Mouse (Mus musculus) large intestine, adult 2 months (tissue): ENCODE measurements around the gene Rpl34. TPM values are rescaled to one million over a fixed set of nuclear protein-coding genes. Genes with fewer than 3 reads are reported as not detected.

ENCODE experiments used
- DNase-seq: peaks from one replicate; pipeline ENCODE4 v3.0.0-alpha.2; 2012; ENCODE audit warnings: low read depth, low spot score
- WGBS: fragments of 180-500 bp; shearing (Covaris S2); methylation state at CpG from one replicate; pipeline ENCODE4 v1.1.7; 2018; 5-methylcytosine and 5-hydroxymethylcytosine counted together
- polyA plus RNA-seq: library from polyadenylated mRNA; depleted of rRNA; stranded (reverse); fragments of >200 nt; gene quantifications from 2 replicates; pipeline ENCODE4 v1.2.3, GENCODE M21; 2012; rRNA removed

Rpl34 gene
- polyA plus RNA-seq, result 2,456 and 2,586 TPM in 2 replicates

DNA sequence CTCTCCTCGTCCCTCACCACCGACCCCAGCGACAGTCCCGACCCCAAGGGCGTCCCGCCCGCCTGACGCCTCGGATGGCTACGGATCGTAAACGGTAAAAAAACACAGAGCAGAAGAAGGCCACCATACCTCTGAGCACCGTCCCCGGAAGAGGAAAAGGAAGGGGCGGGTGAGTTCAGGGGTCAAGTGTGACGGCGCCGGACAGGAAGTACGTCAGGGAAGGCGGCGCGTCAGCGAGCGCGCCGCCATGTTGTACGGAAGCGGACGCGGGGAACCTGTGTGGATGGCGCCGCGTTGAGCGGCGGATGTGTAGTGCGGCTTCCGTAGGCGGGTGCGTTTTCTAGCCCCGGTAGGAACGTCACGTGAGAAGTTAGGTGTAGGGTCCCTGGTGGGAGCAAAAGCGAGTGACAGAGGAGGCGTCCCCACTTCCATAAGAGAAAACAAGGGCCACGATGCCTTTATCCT lies at the start of gene Rpl34:
TSS of gene Rpl34 (minus strand) at position 210 of the 465 bp plus-strand sequence.
- no peak for DNase-seq

DNA sequence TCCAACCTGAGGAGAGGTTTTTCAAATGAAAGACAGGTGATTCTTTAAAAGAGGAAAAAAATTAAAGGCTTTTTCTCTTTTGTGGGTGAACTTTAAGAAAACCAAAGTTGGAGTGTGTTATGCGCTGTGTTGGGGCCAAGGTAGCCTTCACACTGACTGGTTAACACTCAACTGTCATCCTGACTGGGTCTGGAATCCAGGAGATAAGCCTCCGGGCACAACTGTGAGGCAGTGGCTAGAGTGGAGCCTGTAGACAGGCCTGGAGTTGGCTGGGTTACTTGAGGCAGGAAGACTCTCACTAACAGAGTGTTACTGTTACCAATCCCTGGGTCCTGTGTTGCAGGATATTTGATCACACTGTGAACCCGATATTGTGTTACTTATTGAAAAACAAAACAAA lies 38.0 kb upstream of the Rpl34 start:
- no peak for DNase-seq
- 80% methylated on average over 3 of the region's 3 CpGs for WGBS

More for the DNA sequence above, at the start of gene Rpl34:
- under 1% methylated on average over 45 of the region's 45 CpGs for WGBS

DNA sequence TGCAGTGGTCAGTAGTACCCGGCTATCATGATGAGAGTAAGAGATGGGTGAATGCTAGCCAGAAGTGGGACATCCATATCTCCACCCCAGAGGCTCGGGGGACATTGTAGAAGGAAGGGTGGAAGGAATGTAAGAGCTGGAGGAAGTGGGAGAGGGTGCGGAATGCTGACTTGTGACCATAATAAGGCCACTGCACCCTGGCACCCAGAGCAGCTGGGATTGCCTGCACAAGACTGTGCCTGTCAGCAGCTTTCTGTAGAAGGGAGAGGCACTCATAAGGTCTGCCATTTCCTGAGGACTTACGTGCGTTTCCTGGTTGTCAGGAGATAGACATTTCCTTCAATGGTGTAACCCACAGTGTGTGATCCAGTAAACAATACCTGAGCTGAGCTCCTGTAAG lies 33.9 kb upstream of the Rpl34 start:
- DNase-seq, result no peak
- 70% methylated on average over 5 of the region's 5 CpGs for WGBS

DNA sequence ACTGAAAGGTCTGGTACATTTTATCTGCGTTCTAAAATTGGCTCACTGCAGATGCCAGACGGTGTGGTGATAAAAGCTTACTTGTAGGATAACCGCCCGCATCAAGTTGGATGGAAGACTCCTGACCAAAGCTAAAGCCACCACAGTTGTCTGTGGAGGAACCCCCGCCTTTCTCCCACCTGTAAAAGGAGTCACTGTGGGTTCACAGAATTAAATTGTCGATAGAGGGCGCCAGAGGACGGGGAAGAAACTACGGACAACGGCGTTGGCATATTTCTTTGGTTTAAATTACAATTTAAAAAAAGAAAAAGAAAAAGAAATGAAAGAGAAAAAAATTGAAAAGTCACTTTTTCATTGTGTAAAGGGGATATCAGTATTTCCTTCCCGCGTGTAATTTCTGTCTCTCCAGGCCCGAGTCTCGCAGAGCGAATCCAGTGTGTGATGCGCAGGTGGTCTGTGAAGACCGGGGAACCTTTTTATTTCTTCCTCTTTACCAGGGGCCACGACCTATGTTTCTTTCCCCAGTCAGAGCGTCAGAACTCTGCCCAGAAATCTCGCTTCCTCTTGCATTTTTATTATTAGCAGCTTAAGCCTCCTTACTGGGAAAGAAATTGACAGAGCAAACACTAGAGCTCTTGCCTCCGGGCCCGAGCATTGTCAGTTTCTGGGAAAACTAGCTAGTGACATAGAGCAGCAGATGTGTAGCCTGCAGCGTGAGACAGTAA lies 30.7 kb upstream of the Rpl34 start:
- WGBS, result 46% methylated on average over 24 of the region's 24 CpGs
- DNase-seq, result peak; percentile 16

GRCm38 (mm10) chr3:130758157-130758841 lies 28.1 kb upstream of the Rpl34 start:
- WGBS, result 86% methylated on average over 15 of the region's 15 CpGs
- no peak for DNase-seq

GRCm38 (mm10) chr3:130757117-130757852 lies 27.1 kb upstream of the Rpl34 start:
- DNase-seq, result no peak
- 70% methylated on average over 8 of the region's 8 CpGs for WGBS

- DNase-seq, result no peak
Observed at GRCm38 (mm10) chr3:130749206-130749605, 19.0 kb upstream of the Rpl34 start.

GRCm38 (mm10) chr3:130746673-130747619 lies 16.7 kb upstream of the Rpl34 start:
- DNase-seq, result no peak
- WGBS, result 79% methylated on average over 10 of the region's 10 CpGs

More at GRCm38 (mm10) chr3:130749206-130749605, 19.0 kb upstream of the Rpl34 start:
- WGBS, result 82% methylated on average over 3 of the region's 3 CpGs

DNA sequence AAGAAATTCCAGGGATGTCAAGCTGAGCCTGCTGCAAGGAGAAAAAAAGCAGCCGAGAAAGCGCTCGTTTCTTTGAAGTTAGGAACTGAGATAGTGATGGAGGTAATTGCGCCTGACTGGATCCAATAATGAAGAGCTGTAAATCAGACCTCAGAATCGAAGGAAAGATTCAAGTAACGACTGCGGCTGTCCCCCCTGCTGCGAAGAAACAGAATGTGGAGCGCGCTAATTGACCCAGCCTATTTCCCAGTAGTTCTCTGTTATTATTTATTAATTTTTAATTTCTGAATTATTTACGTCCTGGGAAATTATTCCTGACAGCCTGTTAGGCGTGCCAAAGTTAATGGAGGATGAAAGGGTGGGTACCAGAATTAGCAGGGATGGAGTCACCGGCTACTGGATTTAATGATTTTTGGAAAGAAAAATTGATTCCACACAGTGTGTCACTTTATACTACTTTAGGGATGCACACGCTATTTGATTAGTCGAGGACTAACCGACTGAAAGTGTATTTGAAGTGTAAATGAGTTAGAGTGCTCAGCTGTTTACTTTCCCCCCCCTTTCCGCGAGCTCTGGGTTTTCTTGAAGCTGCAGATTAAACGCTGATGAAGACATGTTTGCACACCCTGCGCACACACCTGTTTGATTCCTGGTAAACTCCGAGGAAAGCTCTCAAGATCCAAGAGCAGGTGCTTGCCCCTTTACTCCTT lies 7.6 kb upstream of the Rpl34 start:
- 29% methylated on average over 21 of the region's 21 CpGs for WGBS
- DNase-seq, result no peak

- whole genome bisulfite sequencing, result 40% methylated on average over 4 of the region's 4 CpGs
- no peak for DNase-seq
Observed at GRCm38 (mm10) chr3:130736758-130737157, 6.6 kb upstream of the Rpl34 start.

GRCm38 (mm10) chr3:130729472-130730188 lies 568 bp downstream of the Rpl34 start:
- no peak for DNase-seq
- WGBS, result under 1% methylated on average over 58 of the region's 58 CpGs

DNA sequence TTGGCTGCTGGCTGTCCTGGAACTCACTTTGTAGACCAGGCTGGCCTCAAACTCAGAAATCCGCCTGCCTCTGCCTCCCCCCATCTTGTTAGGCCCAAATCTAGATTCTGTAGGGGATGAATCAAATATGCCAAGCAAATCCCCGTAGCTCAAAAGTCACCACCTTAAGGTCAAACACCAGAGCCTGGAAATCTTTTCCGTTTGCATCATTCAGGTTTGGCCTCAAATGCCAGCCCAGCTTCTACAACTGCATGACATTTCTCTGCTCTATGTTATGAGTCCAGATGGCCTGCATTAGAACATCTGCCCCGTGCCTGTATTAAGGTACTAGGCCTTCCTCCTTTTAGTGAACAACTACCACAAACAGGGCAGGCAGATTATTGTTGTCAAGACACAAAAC lies 2.5 kb downstream of the Rpl34 start:
- no peak for DNase-seq
- 77% methylated on average over 4 of the region's 4 CpGs for WGBS

DNA sequence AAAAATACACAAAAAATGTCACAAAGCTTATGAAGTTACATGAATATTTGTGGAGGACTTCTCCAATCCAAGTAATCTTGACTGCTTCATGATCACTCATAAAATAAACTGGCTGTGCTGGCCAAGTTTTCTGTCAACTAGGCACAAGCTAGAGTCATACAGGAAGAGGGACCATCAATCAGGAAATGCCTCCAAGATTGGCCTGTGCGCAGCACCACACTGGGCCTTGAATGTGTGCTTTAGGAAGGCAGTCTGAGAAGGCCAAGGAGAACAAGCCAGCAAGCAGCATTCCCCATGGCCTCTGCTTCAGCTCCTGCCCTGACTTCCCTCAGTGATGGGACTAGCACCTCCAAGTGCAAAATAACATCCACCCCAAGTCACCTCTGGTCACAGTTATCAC lies 3.2 kb downstream of the Rpl34 start:
- 48% methylated on average over 1 of the region's 1 CpGs for WGBS
- no peak for DNase-seq

GRCm38 (mm10) chr3:130725718-130726117 lies 4.5 kb downstream of the Rpl34 start:
- WGBS, result 66% methylated on average over 2 of the region's 2 CpGs

DNA sequence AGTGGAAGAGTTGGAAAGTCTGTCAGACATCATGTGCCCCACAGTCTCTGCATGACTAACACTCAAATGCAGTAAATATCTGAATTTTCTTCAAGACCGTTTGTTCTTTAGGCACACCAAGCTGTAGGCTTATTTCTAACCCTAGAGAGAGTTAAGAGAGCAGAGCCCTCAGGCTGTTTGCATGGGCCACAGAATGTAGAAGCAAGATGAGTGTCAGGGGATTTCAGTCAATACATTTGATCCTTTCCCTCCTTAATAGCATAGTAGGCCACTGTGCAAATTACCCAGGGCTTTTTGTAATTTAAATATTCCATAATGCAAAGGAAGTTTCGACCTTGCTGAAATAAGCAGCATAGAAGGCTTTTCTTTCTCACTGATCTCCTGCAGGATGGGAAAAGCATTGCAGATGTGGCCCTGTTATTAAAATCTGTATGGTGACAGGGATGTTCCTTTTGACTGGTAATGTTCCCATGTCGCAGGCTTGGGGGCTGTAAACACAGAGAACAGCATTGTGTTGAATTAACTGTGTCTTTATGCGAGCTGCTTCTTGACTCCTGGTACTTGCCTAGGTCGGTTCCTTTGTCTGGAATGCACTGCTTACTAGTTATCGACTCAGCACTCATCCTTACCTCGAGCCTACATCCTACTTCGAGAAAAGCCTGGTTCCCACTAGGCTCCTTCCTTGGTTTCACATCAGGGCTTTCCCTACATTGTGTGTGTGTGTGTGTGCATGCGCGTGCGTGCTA lies 7.3 kb downstream of the Rpl34 start:
- DNase-seq, result no peak
- 75% methylated on average over 11 of the region's 11 CpGs for WGBS

More at GRCm38 (mm10) chr3:130725718-130726117, 4.5 kb downstream of the Rpl34 start:
- DNase-seq, result no peak

GRCm38 (mm10) chr3:130720225-130720624 lies 10.0 kb downstream of the Rpl34 start:
- WGBS, result 83% methylated on average over 4 of the region's 4 CpGs
- no peak for DNase-seq

DNA sequence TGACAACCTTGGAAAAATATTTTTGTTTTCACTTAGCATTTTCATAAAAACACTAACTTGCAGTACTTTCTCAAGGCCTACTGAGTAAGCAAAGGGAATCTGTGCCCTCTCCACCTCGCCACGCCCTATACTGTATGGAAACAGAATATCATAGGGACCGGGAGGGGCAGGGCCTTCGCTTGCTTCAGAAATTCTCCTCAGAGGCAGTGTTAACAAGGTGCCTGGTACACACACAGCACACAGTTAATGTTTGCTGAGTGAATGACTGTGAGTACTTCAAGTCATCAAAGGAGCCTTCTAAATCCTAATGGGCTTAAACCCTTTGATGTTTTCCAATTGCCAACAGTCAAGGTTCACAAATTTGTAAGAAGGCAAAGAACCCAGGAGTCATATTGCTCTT lies 11.3 kb downstream of the Rpl34 start:
- 36% methylated on average over 4 of the region's 4 CpGs for WGBS
- no peak for DNase-seq
